Mouse (Mus musculus) cerebral cortex, adult 2 months (tissue): ENCODE data around the gene Tbc1d2b.

ENCODE experiments used
- WGBS: fragments of 180-500 bp; shearing (Covaris S2); methylation state at CpG from one replicate; pipeline ENCODE4 v1.1.7; 2018; 5-methylcytosine and 5-hydroxymethylcytosine counted together

Gene Tbc1d2b

GRCm38 (mm10) chr9:90172528-90173321 is 97.9 kb downstream of the Tbc1d2b start:
- WGBS, result 80% methylated on average over 8 of the region's 8 CpGs

DNA sequence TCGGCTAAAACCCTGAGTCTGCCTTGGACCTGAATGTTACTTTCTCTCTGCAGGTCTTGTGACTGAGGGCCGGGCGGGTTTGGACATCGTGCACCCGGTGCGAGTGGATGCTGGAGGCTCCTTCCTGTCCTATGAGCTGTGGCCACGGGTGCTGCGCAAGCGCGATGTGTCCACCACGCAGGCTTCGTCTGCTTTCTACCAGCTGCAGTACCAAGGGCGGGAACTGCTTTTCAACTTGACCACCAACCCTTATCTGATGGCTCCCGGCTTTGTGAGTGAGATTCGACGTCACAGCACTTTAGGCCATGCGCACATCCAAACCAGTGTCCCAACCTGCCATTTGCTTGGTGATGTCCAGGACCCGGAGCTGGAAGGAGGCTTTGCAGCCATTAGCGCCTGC is 99.2 kb downstream of the Tbc1d2b start:
- 96% methylated on average over 19 of the region's 19 CpGs for WGBS

GRCm38 (mm10) chr9:90169965-90170364 is 100.6 kb downstream of the Tbc1d2b start:
- WGBS, result 60% methylated on average over 4 of the region's 4 CpGs

GRCm38 (mm10) chr9:90166615-90167014 is 104.0 kb downstream of the Tbc1d2b start:
- 61% methylated on average over 5 of the region's 5 CpGs for WGBS

GRCm38 (mm10) chr9:90165590-90165989 is 105.0 kb downstream of the Tbc1d2b start:
- 98% methylated on average over 4 of the region's 4 CpGs for WGBS

DNA sequence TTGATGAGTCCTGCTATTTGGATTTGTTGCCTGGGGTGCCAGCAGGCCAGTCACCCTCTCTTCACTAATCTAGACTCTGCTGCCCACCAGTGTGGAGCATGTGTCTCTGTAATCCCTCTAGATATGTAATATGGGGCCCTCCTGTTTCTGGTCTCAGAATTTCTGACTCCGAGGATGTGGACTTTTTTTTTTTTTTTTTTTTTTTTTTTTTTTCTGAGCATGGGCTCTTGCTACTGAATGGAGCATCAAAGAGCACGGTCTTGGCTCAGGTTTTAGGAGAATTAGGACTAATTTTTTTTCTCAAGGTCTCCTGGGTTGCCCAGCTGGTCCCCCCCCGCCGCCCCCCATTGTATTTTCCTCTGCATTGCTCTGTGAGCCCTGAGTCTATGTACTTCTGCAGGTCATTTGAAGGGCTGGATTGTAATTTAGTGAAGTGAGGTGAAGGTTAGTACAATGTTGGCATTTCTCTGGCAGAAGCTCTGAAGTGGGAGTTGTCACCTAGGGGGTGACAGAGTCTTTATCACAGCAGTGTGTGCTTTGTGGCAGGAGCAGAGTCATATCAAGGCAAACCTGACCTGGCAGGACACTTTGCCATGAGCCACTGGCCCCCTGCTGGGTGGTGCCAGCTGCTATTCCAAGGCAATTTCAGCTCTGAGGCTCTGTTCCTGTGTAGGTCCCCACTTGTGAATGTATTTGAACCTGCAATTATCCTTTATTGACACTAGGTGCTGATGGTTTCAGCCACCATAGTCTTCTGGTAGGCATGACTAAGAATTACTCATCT is 105.7 kb downstream of the Tbc1d2b start:
- 76% methylated on average over 4 of the region's 4 CpGs for WGBS

- 4% methylated on average over 18 of the region's 18 CpGs for WGBS
These were observed 106.9 kb downstream of the Tbc1d2b start for GRCm38 (mm10) chr9:90163749-90164095.

GRCm38 (mm10) chr9:90162926-90163748 is 107.5 kb downstream of the Tbc1d2b start, which contains the start of gene Adamts7:
Gene Adamts7, plus strand, starts transcription at chr9:90163069.
- under 1% methylated on average over 58 of the region's 60 CpGs for WGBS

GRCm38 (mm10) chr9:90162243-90162925 is 108.2 kb downstream of the Tbc1d2b start:
- 13% methylated on average over 27 of the region's 29 CpGs for WGBS
